Mouse (Mus musculus) midbrain, embryonic 11.5 days (tissue): ENCODE results near the gene Lnx1. TPM values are rescaled to one million over a fixed set of nuclear protein-coding genes. Genes with fewer than 3 reads are reported as not detected.

Experiments used
- ATAC-seq: fragments of 200-750 bp; cut with Nextera tagmentation; 2 replicates; pipeline ENCODE4 v1.8.0; 2017; ENCODE audit warnings: moderate TSS enrichment, moderate library complexity; ENCODE audit not compliant: low FRiP score
- DNase-seq: peaks from one replicate; pipeline ENCODE4 v3.0.0; 2015; ENCODE audit warnings: low spot score; ENCODE audit errors: missing footprints
- H3K27ac ChIP-seq: fragments of 300-500 bp; sonication (generic); 2 replicates; pipeline ENCODE4 v1.5.1; 2014; ENCODE audit warnings: low read depth, low read length
- H3K27me3 ChIP-seq: fragments of 300-500 bp; sonication (generic); 2 replicates; pipeline ENCODE4 v1.6.1; 2014; ENCODE audit warnings: mild to moderate bottlenecking, low read length, moderate library complexity, mixed read lengths; ENCODE audit not compliant: control insufficient read depth, insufficient read depth
- H3K36me3 ChIP-seq: fragments of 300-500 bp; sonication (generic); 2 replicates; pipeline ENCODE4 v1.6.1; 2014; ENCODE audit warnings: mild to moderate bottlenecking, low read length, moderate library complexity, mixed read lengths; ENCODE audit not compliant: control insufficient read depth, insufficient read depth
- H3K4me1 ChIP-seq: fragments of 300-500 bp; sonication (generic); 2 replicates; pipeline ENCODE4 v1.6.1; 2014; ENCODE audit warnings: low read length; ENCODE audit not compliant: control insufficient read depth, insufficient read depth
- H3K4me2 ChIP-seq: fragments of 300-500 bp; sonication (generic); 2 replicates; pipeline ENCODE4 v1.6.1; 2014; ENCODE audit warnings: mild to moderate bottlenecking, moderate library complexity
- H3K4me3 ChIP-seq: fragments of 300-500 bp; sonication (generic); 2 replicates; pipeline ENCODE4 v1.5.1; 2014; ENCODE audit warnings: low read depth, low read length
- H3K9ac ChIP-seq: fragments of 300-500 bp; sonication (generic); 2 replicates; pipeline ENCODE4 v1.6.1; 2014; ENCODE audit warnings: low read length
- H3K9me3 ChIP-seq: fragments of 300-500 bp; sonication (generic); 2 replicates; pipeline ENCODE4 v1.6.1; 2016; ENCODE audit warnings: low read length; ENCODE audit not compliant: control insufficient read depth
- WGBS: fragments of 180-500 bp; shearing (Covaris S2); extraction: QIAGEN DNeasy Blood & Tissue Kit; methylation state at CpG from one replicate; pipeline ENCODE4 v1.1.7; 2014; 5-methylcytosine and 5-hydroxymethylcytosine counted together
- polyA plus RNA-seq: library from polyadenylated mRNA; unstranded; fragments of >200 nt; fragmentation: Nextera tagmentation; extraction: Ambion mirVana; gene quantifications from 2 replicates; pipeline ENCODE4 v1.2.1, GENCODE M21; 2014

The Lnx1 gene
- polyA plus RNA-seq, 1 experiment from 2014 or later, result 0.74 TPM

- H3K9me3 ChIP-seq, result no peaks in the 10 kb centered on the region
- ATAC-seq (no peak), DNase-seq (no peak)
- H3K9ac ChIP-seq, result no peak overlapping the region
- no peak overlapping the region for H3K4me3 ChIP-seq
- H3K4me2 ChIP-seq, result no peak overlapping the region
- 74% methylated on average over 1 of the region's 1 CpGs for WGBS
- no peaks in the 10 kb centered on the region for H3K4me1 ChIP-seq
- no peak overlapping the region for H3K27ac ChIP-seq
- no peaks in the 10 kb centered on the region for H3K36me3 ChIP-seq
- no peaks in the 10 kb centered on the region for H3K27me3 ChIP-seq
Observed at GRCm38 (mm10) chr5:74711056-74711455, 8.3 kb upstream of the Lnx1 start.

- ATAC-seq (no peak), DNase-seq (no peak)
- H3K27ac ChIP-seq, result no peak overlapping the region
- no peaks in the 10 kb centered on the region for H3K9me3 ChIP-seq
- no peak overlapping the region for H3K9ac ChIP-seq
- 84% methylated on average over 4 of the region's 4 CpGs for WGBS
- H3K27me3 ChIP-seq, result no peaks in the 10 kb centered on the region
- H3K4me3 ChIP-seq, result no peak overlapping the region
- H3K4me1 ChIP-seq, result no peaks in the 10 kb centered on the region
- H3K4me2 ChIP-seq, result no peak overlapping the region
- no peaks in the 10 kb centered on the region for H3K36me3 ChIP-seq
Observed at GRCm38 (mm10) chr5:74710181-74710580, 7.5 kb upstream of the Lnx1 start.

GRCm38 (mm10) chr5:74704460-74704790, 1.7 kb upstream of the Lnx1 start:
- H3K4me3 ChIP-seq, result peak overlapping the region; percentile 33
- ATAC-seq (peak; percentile 97), DNase-seq (peak; percentile 96)
- H3K36me3 ChIP-seq, result no peaks in the 10 kb centered on the region
- H3K27ac ChIP-seq, result no peak overlapping the region
- H3K4me1 ChIP-seq, result no peaks in the 10 kb centered on the region
- H3K27me3 ChIP-seq, result no peaks in the 10 kb centered on the region
- H3K9me3 ChIP-seq, result no peaks in the 10 kb centered on the region
- H3K4me2 ChIP-seq, result peak overlapping the region; percentile 47
- H3K9ac ChIP-seq, result peak overlapping the region; percentile 27; the same call in 1 of the 2 replicates
- WGBS, result under 1% methylated on average over 8 of the region's 8 CpGs

- H3K4me1 ChIP-seq, result no peaks in the 10 kb centered on the region
- H3K27ac ChIP-seq, result no peak overlapping the region
- no peaks in the 10 kb centered on the region for H3K36me3 ChIP-seq
- H3K27me3 ChIP-seq, result no peaks in the 10 kb centered on the region
- 14% methylated on average over 17 of the region's 17 CpGs for WGBS
- peak overlapping the region; percentile 27; the same call in 1 of the 2 replicates for H3K9ac ChIP-seq
- H3K4me3 ChIP-seq, result peak overlapping the region; percentile 33
- ATAC-seq, result peak; percentile 80
- peak overlapping the region; percentile 47 for H3K4me2 ChIP-seq
- no peaks in the 10 kb centered on the region for H3K9me3 ChIP-seq
- peak; percentile 88 for DNase-seq
Observed at GRCm38 (mm10) chr5:74703741-74704459, 1.2 kb upstream of the Lnx1 start.

- ATAC-seq, result no peak
- peak; percentile 79 for DNase-seq
- Histone ChIP-seq H3K27ac (no peak overlapping the region), H3K9me3 (no peaks in the 10 kb centered on the region), H3K36me3 (no peaks in the 10 kb centered on the region), H3K4me3 (no peak overlapping the region), H3K27me3 (no peaks in the 10 kb centered on the region), H3K9ac (no peak overlapping the region), H3K4me1 (no peaks in the 10 kb centered on the region), H3K4me2 (no peak overlapping the region)
- WGBS, result 83% methylated on average over 2 of the region's 2 CpGs
Observed at GRCm38 (mm10) chr5:74700918-74701317, 1.8 kb downstream of the Lnx1 start.

- Histone ChIP-seq H3K9ac (no peak overlapping the region), H3K4me3 (no peak overlapping the region), H3K9me3 (no peaks in the 10 kb centered on the region), H3K4me2 (no peak overlapping the region), H3K27me3 (no peaks in the 10 kb centered on the region), H3K36me3 (no peaks in the 10 kb centered on the region), H3K4me1 (no peaks in the 10 kb centered on the region), H3K27ac (no peak overlapping the region)
- WGBS, result 79% methylated on average over 1 of the region's 1 CpGs
- ATAC-seq (no peak), DNase-seq (peak; percentile 59)
Observed at GRCm38 (mm10) chr5:74699673-74700072, 3.0 kb downstream of the Lnx1 start.

GRCm38 (mm10) chr5:74697534-74697933, 5.2 kb downstream of the Lnx1 start:
- H3K27me3 ChIP-seq, result no peaks in the 10 kb centered on the region
- no peak overlapping the region for H3K4me2 ChIP-seq
- 91% methylated on average over 9 of the region's 9 CpGs for WGBS
- peak; percentile 39 for DNase-seq
- no peaks in the 10 kb centered on the region for H3K9me3 ChIP-seq
- H3K27ac ChIP-seq, result no peak overlapping the region
- H3K4me3 ChIP-seq, result no peak overlapping the region
- H3K36me3 ChIP-seq, result no peaks in the 10 kb centered on the region
- ATAC-seq, result no peak
- H3K9ac ChIP-seq, result no peak overlapping the region
- H3K4me1 ChIP-seq, result no peaks in the 10 kb centered on the region

GRCm38 (mm10) chr5:74694390-74694801, 8.3 kb downstream of the Lnx1 start:
- Histone ChIP-seq H3K27ac (no peak overlapping the region), H3K4me3 (no peak overlapping the region), H3K27me3 (no peaks in the 10 kb centered on the region), H3K9ac (no peak overlapping the region), H3K9me3 (no peaks in the 10 kb centered on the region), H3K4me1 (no peaks in the 10 kb centered on the region), H3K36me3 (no peaks in the 10 kb centered on the region), H3K4me2 (no peak overlapping the region)
- DNase-seq (no peak), ATAC-seq (no peak)
- WGBS, result 84% methylated on average over 7 of the region's 7 CpGs

- Histone ChIP-seq H3K4me3 (no peak overlapping the region), H3K9me3 (no peaks in the 10 kb centered on the region), H3K9ac (no peak overlapping the region), H3K27me3 (no peaks in the 10 kb centered on the region), H3K36me3 (no peaks in the 10 kb centered on the region), H3K4me2 (no peak overlapping the region), H3K4me1 (no peaks in the 10 kb centered on the region), H3K27ac (no peak overlapping the region)
- ATAC-seq (no peak), DNase-seq (no peak)
- 77% methylated on average over 2 of the region's 2 CpGs for WGBS
Observed at GRCm38 (mm10) chr5:74693836-74694235, 8.9 kb downstream of the Lnx1 start.
